11 mouse cellular contexts compared by ENCODE assay signal in the genomic region with DNA sequence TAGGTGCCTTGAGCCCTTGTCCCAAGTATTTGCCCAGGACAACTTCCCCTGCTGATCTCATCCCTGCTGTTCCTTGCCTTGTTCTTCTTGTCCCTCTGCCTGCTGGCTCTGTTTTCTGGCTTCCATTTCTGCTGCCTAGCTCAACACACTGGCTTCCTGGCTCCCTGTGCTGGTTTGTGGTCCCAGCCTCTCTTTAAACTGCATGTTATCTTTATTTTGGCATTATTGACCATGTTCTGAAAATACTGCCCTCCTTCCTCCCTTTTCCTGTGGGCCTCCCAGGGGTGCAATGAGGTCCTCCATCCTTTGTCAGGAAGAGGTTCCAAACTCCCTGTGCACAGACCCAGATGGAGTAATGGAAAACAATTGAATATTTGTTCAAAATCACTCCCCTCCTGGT.
DNase-seq lines count a peak whose midpoint lies in the region; ATAC-seq and TF ChIP-seq lines count a peak whose summit lies in the region.
"Had no signal": no experiment of that assay in that cellular context is flagged by ENCODE, and none has a peak within 500 bp of the region (broad histone marks: within the 10 kb centered on the region; RNA-seq: fewer than 3 reads in every experiment).

No protein-coding gene starts in this region.

- peak; percentile 38 for DNase-seq in kidney, adult 2 months
- DNase-seq in kidney, adult 18-20 months: no peak
- DNase-seq in right cerebral cortex, postnatal 10 days (ENCODE audit: low spot score in 2 of 2): peak; percentile 61 to 68
- no peak for DNase-seq in right cerebral cortex, postnatal 25 days
- DNase-seq in spleen, postnatal 36 days (ENCODE audit: low spot score in 2 of 2): no peak
- DNase-seq in ovary, postnatal 10 days (ENCODE audit: low spot score): no peak
- DNase-seq: embryo, embryonic 11 days had no signal

- no peak overlapping the region for H3K4me3 ChIP-seq in kidney, adult 2 months (ENCODE audit: insufficient read depth, low read depth, low read length)
- no peak overlapping the region for H3K4me3 ChIP-seq in heart, embryonic 15.5 days
- H3K4me3 ChIP-seq: liver, embryonic 12.5 days; midbrain, embryonic 10.5 days had no signal

- no peak overlapping the region for H3K9ac ChIP-seq in heart, embryonic 15.5 days
- H3K9ac ChIP-seq: hindbrain, embryonic 14.5 days; liver, embryonic 12.5 days had no signal

- TF ChIP-seq CTCF in kidney, adult 2 months (conservative IDR thresholded peaks at IDR 0.05; ENCODE audit: insufficient read depth, insufficient read length, low read depth, low read length): no peak

- H3K27me3 ChIP-seq in kidney, adult 2 months (replicated peaks; ENCODE audit: control insufficient read depth, insufficient read depth, low read length): no peaks in the 10 kb centered on the region
- no peaks in the 10 kb centered on the region for H3K27me3 ChIP-seq in heart, embryonic 15.5 days
- H3K27me3 ChIP-seq: liver, embryonic 12.5 days had no signal

- no peaks in the 10 kb centered on the region for H3K36me3 ChIP-seq in kidney, adult 2 months (ENCODE audit: control insufficient read depth, insufficient read depth, low read length)
- H3K36me3 ChIP-seq in heart, embryonic 15.5 days: no peaks in the 10 kb centered on the region
- H3K36me3 ChIP-seq: liver, embryonic 12.5 days; midbrain, embryonic 10.5 days had no signal

- H3K4me1 ChIP-seq in kidney, adult 2 months (ENCODE audit: control insufficient read depth, insufficient read depth, low read length): peaks cover 3% of the 10 kb centered on the region; the same call in 1 of the 2 replicates
- peaks cover 22% of the 10 kb centered on the region for H3K4me1 ChIP-seq in heart, embryonic 15.5 days (replicated peaks)
- H3K4me1 ChIP-seq: liver, embryonic 12.5 days had no signal

- no peak overlapping the region for H3K4me2 ChIP-seq in heart, embryonic 15.5 days
- H3K4me2 ChIP-seq: liver, embryonic 12.5 days had no signal

- no peak for TF ChIP-seq POLR2A in kidney, adult 2 months (IDR thresholded peaks at IDR 0.05; ENCODE audit: low read depth, low read length)

- no peaks in the 10 kb centered on the region for H3K9me3 ChIP-seq in heart, embryonic 15.5 days (replicated peaks)
- H3K9me3 ChIP-seq: liver, embryonic 12.5 days; midbrain, embryonic 10.5 days had no signal

- H3K27ac ChIP-seq in kidney, adult 2 months (ENCODE audit: insufficient read depth, low read depth, low read length): no peak overlapping the region
- 0 out of 2 replicates have a peak overlapping the region, but pooled peaks have one; percentile 13 for H3K27ac ChIP-seq in heart, embryonic 15.5 days
- H3K27ac ChIP-seq: hindbrain, embryonic 14.5 days; liver, embryonic 12.5 days; midbrain, embryonic 10.5 days had no signal

- peak; percentile 43; the same call in 1 of the 2 replicates for ATAC-seq in heart, embryonic 15.5 days (replicated peaks; ENCODE audit: insufficient number of reproducible peaks, insufficient read depth, low FRiP score, low read depth)
- ATAC-seq: liver, embryonic 12.5 days had no signal

Comparison
In these comparisons a context has a peak if more than half of its experiments do, and no peak if none do; other contexts are left out.
1. DNase-seq: peak in kidney, adult 2 months (single experiment) and right cerebral cortex, postnatal 10 days (2 of 2); none in kidney, adult 18-20 months (single experiment), right cerebral cortex, postnatal 25 days (single experiment), spleen, postnatal 36 days (0 of 2) and ovary, postnatal 10 days (single experiment).